Mouse (Mus musculus) heart, adult 2 months (tissue): ENCODE measurements around the gene Slc39a2. TPM values are rescaled to one million over a fixed set of nuclear protein-coding genes. Genes with fewer than 3 reads are reported as not detected.

Experiments
- DNase-seq, 2 experiments: peaks; one replicate each; pipeline ENCODE4 v3.0.0; 2021
- H3K27ac ChIP-seq: fragments of 200-600 bp; 2 replicates; pipeline ENCODE4 v1.8.1; 2022
- H3K27me3 ChIP-seq: fragments of 200-500 bp; 2 replicates; pipeline ENCODE4 v1.6.1; 2012; ENCODE audit warnings: mild to moderate bottlenecking, low read length, inconsistent platforms, mixed read lengths; ENCODE audit not compliant: control insufficient read depth, insufficient read depth
- H3K36me3 ChIP-seq: fragments of 200-500 bp; 2 replicates; pipeline ENCODE4 v1.6.1; 2012; ENCODE audit warnings: low read length, inconsistent platforms; ENCODE audit not compliant: control insufficient read depth, insufficient read depth
- H3K4me1 ChIP-seq: fragments of 200-500 bp; 2 replicates; pipeline ENCODE4 v1.6.1; 2011; ENCODE audit warnings: low read length; ENCODE audit not compliant: control insufficient read depth, insufficient read depth
- H3K4me3 ChIP-seq: fragments of 200-600 bp; 2 replicates; pipeline ENCODE4 v1.8.1; 2022
- H3K79me2 ChIP-seq: fragments of 200-500 bp; replicated peaks from 2 replicates; pipeline ENCODE4 v1.6.1; 2012; ENCODE audit warnings: mild to moderate bottlenecking, inconsistent platforms, low read length, moderate library complexity, mixed read lengths; ENCODE audit not compliant: control insufficient read depth, insufficient read depth
- H3K9ac ChIP-seq: fragments of 200-500 bp; 2 replicates; pipeline ENCODE4 v1.6.1; 2012; ENCODE audit warnings: low read depth, mild to moderate bottlenecking, control low read depth, inconsistent platforms, low read length, mixed read lengths
- CTCF ChIP-seq: fragments of 200-600 bp; IDR thresholded peaks from 2 replicates; pipeline ENCODE4 v1.8.1; 2022; ENCODE audit warnings: antibody characterized with exemption, mild to moderate bottlenecking, moderate library complexity
- EP300 ChIP-seq: fragments of 200-500 bp; IDR thresholded peaks from 2 replicates; pipeline ENCODE4 v1.6.1; 2011; ENCODE audit warnings: low read depth, low read length, control low read depth; ENCODE audit not compliant: insufficient read depth
- POLR2A ChIP-seq: fragments of 200-500 bp; IDR thresholded peaks from 2 replicates; pipeline ENCODE4 v1.6.1; 2011; ENCODE audit warnings: mild to moderate bottlenecking, low read depth, low read length, control low read depth; ENCODE audit not compliant: insufficient read depth
- WGBS: fragments of 180-500 bp; shearing (Covaris S2); methylation state at CpG from one replicate; pipeline ENCODE4 v1.1.7; 2018; 5-methylcytosine and 5-hydroxymethylcytosine counted together
- intact Hi-C: fragments of 180-260 bp; cut with DNase I; formaldehyde crosslinking; loops from one replicate; pipeline ENCODE4 v1.15.1; 2025
- polyA plus RNA-seq: library from polyadenylated mRNA; depleted of rRNA; stranded (reverse); fragments of >200 nt; gene quantifications from 2 replicates; pipeline ENCODE4 v1.2.3, GENCODE M21; 2012; rRNA removed
- total RNA-seq, 2 experiments: library from RNA; stranded (reverse); gene quantifications; 2 replicates each; pipeline ENCODE4 v1.2.3; 2021

Slc39a2 gene
- total and polyA plus RNA-seq, 3 experiments: 0.16 to 0.53 (median 0.25) TPM

GRCm38 (mm10) chr14:51941577-51941976, 48.9 kb downstream of the Slc39a2 start:
- no peak overlapping the region for H3K4me3 ChIP-seq
- TF ChIP-seq EP300 (no peak), POLR2A (no peak), CTCF (no peak)
- no peak overlapping the region for H3K27ac ChIP-seq
- DNase-seq: no peak
- H3K4me1 ChIP-seq: no peaks in the 10 kb centered on the region; the same call in none of the 2 replicates
- no peaks in the 10 kb centered on the region for H3K36me3 ChIP-seq
- no peak overlapping the region for H3K9ac ChIP-seq
- WGBS: 67% methylated on average over 9 of the region's 9 CpGs
- no peaks in the 10 kb centered on the region for H3K79me2 ChIP-seq
- no peaks in the 10 kb centered on the region for H3K27me3 ChIP-seq
- intact Hi-C loops: loop anchor here (5.0 kb wide), 1 partner anchor 39 kb away; no protein-coding TSS in a partner anchor

- WGBS: 39% methylated on average over 7 of the region's 7 CpGs
- Histone ChIP-seq H3K4me3 (no peak overlapping the region), H3K4me1 (no peaks in the 10 kb centered on the region; the same call in none of the 2 replicates), H3K27ac (no peak overlapping the region), H3K36me3 (no peaks in the 10 kb centered on the region), H3K27me3 (no peaks in the 10 kb centered on the region), H3K9ac (no peak overlapping the region), H3K79me2 (no peaks in the 10 kb centered on the region)
- no peak for DNase-seq
- intact Hi-C loops: loop anchor here (5.0 kb wide), 1 partner anchor 40 kb away; no protein-coding TSS in a partner anchor
- TF ChIP-seq EP300 (no peak), POLR2A (no peak), CTCF (no peak)
Measured at GRCm38 (mm10) chr14:51942236-51942635, 49.5 kb downstream of the Slc39a2 start.

GRCm38 (mm10) chr14:51943336-51943735, 50.6 kb downstream of the Slc39a2 start:
- Histone ChIP-seq H3K36me3 (no peaks in the 10 kb centered on the region), H3K4me1 (no peaks in the 10 kb centered on the region; the same call in none of the 2 replicates), H3K4me3 (no peak overlapping the region), H3K9ac (no peak overlapping the region), H3K79me2 (no peaks in the 10 kb centered on the region), H3K27ac (no peak overlapping the region), H3K27me3 (no peaks in the 10 kb centered on the region)
- intact Hi-C loops: loop anchor here (5.0 kb wide), 1 partner anchor 41 kb away; no protein-coding TSS in a partner anchor
- whole genome bisulfite sequencing: 56% methylated on average over 6 of the region's 6 CpGs
- TF ChIP-seq CTCF (no peak), EP300 (no peak), POLR2A (no peak)
- no peak for DNase-seq

Other genes with a start within 250 kb of the Slc39a2 start
- gene Gm17079, start 197.4 kb upstream of the Slc39a2 start, total RNA-seq: not detected
- gene Gm17079, start 197.4 kb upstream of the Slc39a2 start, polyA plus RNA-seq: not detected in 2 replicates
- not detected for gene Gm5800, start 175.7 kb upstream of the Slc39a2 start, total RNA-seq
- gene Gm5800, start 175.7 kb upstream of the Slc39a2 start, polyA plus RNA-seq: not detected in 2 replicates
- gene Ang4, start 119.3 kb upstream of the Slc39a2 start, total RNA-seq: not detected
- gene Ang4, start 119.3 kb upstream of the Slc39a2 start, polyA plus RNA-seq: not detected in 2 replicates
- gene AY358078, start 92.8 kb upstream of the Slc39a2 start, total RNA-seq: not detected
- gene AY358078, start 92.8 kb upstream of the Slc39a2 start, polyA plus RNA-seq: not detected in 2 replicates
- gene Ear6, start 39.2 kb upstream of the Slc39a2 start, total RNA-seq: not detected
- not detected in 2 replicates for gene Ear6, start 39.2 kb upstream of the Slc39a2 start, polyA plus RNA-seq
- gene Mettl17, start 8.0 kb upstream of the Slc39a2 start, total RNA-seq: 10 to 100 TPM; 20.1 to 20.7 TPM
- 21.1 and 24.8 TPM in 2 replicates for gene Mettl17, start 8.0 kb upstream of the Slc39a2 start, polyA plus RNA-seq
- 1,000 to 10,000 TPM; 1,274 to 1,571 TPM for gene Ndrg2, start 21.3 kb downstream of the Slc39a2 start, total RNA-seq
- 2,120 and 2,574 TPM in 2 replicates for gene Ndrg2, start 21.3 kb downstream of the Slc39a2 start, polyA plus RNA-seq
- not detected for gene Tppp2, start 25.5 kb downstream of the Slc39a2 start, total RNA-seq
- 0.16 and 0.32 TPM in 2 replicates for gene Tppp2, start 25.5 kb downstream of the Slc39a2 start, polyA plus RNA-seq
- not detected for gene Rnase13, start 29.9 kb downstream of the Slc39a2 start, total RNA-seq
- gene Rnase13, start 29.9 kb downstream of the Slc39a2 start, polyA plus RNA-seq: not detected in 2 replicates
- gene Arhgef40, start 91.8 kb downstream of the Slc39a2 start, total RNA-seq: 10 to 100 TPM; 27.2 to 27.8 TPM
- 42.6 and 49.0 TPM in 2 replicates for gene Arhgef40, start 91.8 kb downstream of the Slc39a2 start, polyA plus RNA-seq
- 1 to 10 TPM; 2.2 to 4.2 TPM for gene Tmem253, start 122.8 kb downstream of the Slc39a2 start, total RNA-seq
- gene Tmem253, start 122.8 kb downstream of the Slc39a2 start, polyA plus RNA-seq: 2.8 and 3.8 TPM in 2 replicates
- gene Zfp219, start 127.8 kb downstream of the Slc39a2 start, total RNA-seq: 10 to 100 TPM; 26.8 to 30.0 TPM
- gene Zfp219, start 127.8 kb downstream of the Slc39a2 start, polyA plus RNA-seq: 38.6 and 42.0 TPM in 2 replicates
- not detected for gene Olfr221, start 149.6 kb downstream of the Slc39a2 start, total RNA-seq
- not detected in 2 replicates for gene Olfr221, start 149.6 kb downstream of the Slc39a2 start, polyA plus RNA-seq
- gene Hnrnpc, start 211.1 kb downstream of the Slc39a2 start, total RNA-seq: 100 to 1,000 TPM; 137 to 147 TPM
- 70.7 and 140 TPM in 2 replicates for gene Hnrnpc, start 211.1 kb downstream of the Slc39a2 start, polyA plus RNA-seq
- gene Rpgrip1, start 217.8 kb downstream of the Slc39a2 start, total RNA-seq: under 1 TPM; 0.16 to 0.23 TPM
- gene Rpgrip1, start 217.8 kb downstream of the Slc39a2 start, polyA plus RNA-seq: 0.59 and 0.98 TPM in 2 replicates